Mouse (Mus musculus) urinary bladder, postnatal 14 days (tissue): ENCODE results near the gene Cct8l1.

Experiments used
- DNase-seq: peaks from one replicate; pipeline ENCODE4 v3.0.0; 2021; ENCODE audit warnings: low spot score

Cct8l1 gene

GRCm38 (mm10) chr5:25530629-25531028 lies 14.8 kb downstream of the Cct8l1 start:
- DNase-seq = no peak

GRCm38 (mm10) chr5:25532256-25533147 lies 16.6 kb downstream of the Cct8l1 start:
- no peak for DNase-seq

GRCm38 (mm10) chr5:25533298-25533697 lies 17.4 kb downstream of the Cct8l1 start:
- DNase-seq = no peak

- no peak for DNase-seq
Measured at GRCm38 (mm10) chr5:25535566-25535965, 19.7 kb downstream of the Cct8l1 start.

- no peak for DNase-seq
Measured at GRCm38 (mm10) chr5:25536451-25536850, 20.6 kb downstream of the Cct8l1 start.

GRCm38 (mm10) chr5:25536921-25537409 lies 21.1 kb downstream of the Cct8l1 start:
- DNase-seq = no peak

GRCm38 (mm10) chr5:25540412-25540811 lies 24.5 kb downstream of the Cct8l1 start:
- DNase-seq = no peak

GRCm38 (mm10) chr5:25540921-25541320 lies 25.1 kb downstream of the Cct8l1 start:
- DNase-seq = no peak

GRCm38 (mm10) chr5:25541661-25542060 lies 25.8 kb downstream of the Cct8l1 start:
- DNase-seq = no peak

GRCm38 (mm10) chr5:25544061-25544460 lies 28.2 kb downstream of the Cct8l1 start:
- peak; percentile 22 for DNase-seq

- peak; percentile 46 for DNase-seq
Measured at GRCm38 (mm10) chr5:25544566-25544965, 28.7 kb downstream of the Cct8l1 start.

GRCm38 (mm10) chr5:25546912-25547311 lies 31.0 kb downstream of the Cct8l1 start:
- no peak for DNase-seq

GRCm38 (mm10) chr5:25550912-25551311 lies 35.0 kb downstream of the Cct8l1 start:
- no peak for DNase-seq

GRCm38 (mm10) chr5:25554210-25554609 lies 38.3 kb downstream of the Cct8l1 start:
- DNase-seq = no peak

GRCm38 (mm10) chr5:25554689-25555088 lies 38.8 kb downstream of the Cct8l1 start:
- DNase-seq = no peak

- no peak for DNase-seq
Measured at GRCm38 (mm10) chr5:25555684-25556083, 39.8 kb downstream of the Cct8l1 start.

- DNase-seq = no peak
Measured at GRCm38 (mm10) chr5:25556363-25556762, 40.5 kb downstream of the Cct8l1 start.
